Mouse (Mus musculus) CH12.LX (cell line): ENCODE results near the gene Ecel1. TPM values are rescaled to one million over a fixed set of nuclear protein-coding genes. Genes with fewer than 3 reads are reported as not detected.

Experiments
- DNase-seq: peaks from one replicate; pipeline ENCODE4 v3.0.0-alpha.2; 2013; ENCODE audit errors: extremely low read depth
- H3K27ac ChIP-seq: 2 replicates; pipeline ENCODE4 v1.5.1; 2012; ENCODE audit warnings: low read depth, mild to moderate bottlenecking, control low read depth, moderate library complexity; ENCODE audit not compliant: insufficient read depth
- H3K27me3 ChIP-seq: replicated peaks from 2 replicates; pipeline ENCODE3; 2012; ENCODE audit warnings: inconsistent platforms
- H3K36me3 ChIP-seq, 2 experiments: replicated peaks in 1 of 2; 2 replicates each; pipeline versions ENCODE3 to v1.6.1; 2012; ENCODE audit warnings: inconsistent platforms in 1 of 2, low read length in 1 of 2, mild to moderate bottlenecking in 1 of 2, mixed read lengths in 1 of 2, moderate library complexity in 1 of 2; ENCODE audit not compliant: control insufficient read depth in 1 of 2, insufficient read depth in 1 of 2
- H3K4me1 ChIP-seq, 2 experiments: 2 replicates each; pipeline ENCODE4 v1.6.1; 2012; ENCODE audit warnings: inconsistent platforms in 1 of 2, moderate library complexity in 1 of 2; ENCODE audit not compliant: insufficient read depth in 2 of 2, control insufficient read depth in 1 of 2
- H3K4me2 ChIP-seq: 2 replicates; pipeline ENCODE4 v1.6.1; 2012; ENCODE audit warnings: low read depth, mild to moderate bottlenecking, control low read depth; ENCODE audit not compliant: poor library complexity, insufficient read depth, severe bottlenecking
- H3K4me3 ChIP-seq, 3 experiments: fragments of 150-350 bp in 1 of 3; sonication (generic) in 1 of 3; replicated peaks in 1 of 3; 2 replicates each; pipeline versions ENCODE3 to v1.5.1; 2011 to 2012; ENCODE audit warnings: low read depth in 2 of 3, low read length in 2 of 3, mild to moderate bottlenecking in 2 of 3, moderate library complexity in 2 of 3, control low read depth in 1 of 3, improper control_type of control experiment in 1 of 3, inconsistent platforms in 1 of 3, mixed read lengths in 1 of 3; ENCODE audit not compliant: poor library complexity in 1 of 3
- H3K79me2 ChIP-seq: replicated peaks from 2 replicates; pipeline ENCODE4 v1.6.1; 2012; ENCODE audit warnings: mild to moderate bottlenecking, moderate library complexity; ENCODE audit not compliant: control insufficient read depth, poor library complexity, insufficient read depth, severe bottlenecking; ENCODE audit errors: extremely low read depth
- H3K9ac ChIP-seq: 2 replicates; pipeline ENCODE4 v1.6.1; 2012; ENCODE audit warnings: low read depth, mild to moderate bottlenecking, control low read depth, moderate library complexity; ENCODE audit not compliant: insufficient read depth
- H3K9me3 ChIP-seq: replicated peaks from 2 replicates; pipeline ENCODE3; 2012; ENCODE audit warnings: low read length, inconsistent platforms, mixed read lengths
- E2F4 ChIP-seq: IDR thresholded peaks from 2 replicates; pipeline ENCODE4 v1.6.1; 2011; ENCODE audit warnings: low read depth, low read length, improper control_type of control experiment; ENCODE audit not compliant: insufficient replicate concordance
- ETS1 ChIP-seq: conservative IDR thresholded peaks from 2 replicates; pipeline ENCODE4 v1.6.1; 2012; ENCODE audit warnings: low read depth, mild to moderate bottlenecking, inconsistent platforms, low read length, improper control_type of control experiment, moderate library complexity
- GABPA ChIP-seq: IDR thresholded peaks from 2 replicates; pipeline ENCODE4 v1.6.1; 2012; ENCODE audit warnings: low read depth, low read length, improper control_type of control experiment, inconsistent platforms; ENCODE audit not compliant: insufficient replicate concordance
- JUN ChIP-seq: IDR thresholded peaks from 2 replicates; pipeline ENCODE4 v1.6.1; 2011; ENCODE audit warnings: low read depth, mild to moderate bottlenecking, low read length, improper control_type of control experiment, moderate library complexity; ENCODE audit not compliant: insufficient read depth
- JUND ChIP-seq: conservative IDR thresholded peaks from 2 replicates; pipeline ENCODE4 v1.6.1; 2011; ENCODE audit warnings: low read depth, low read length, improper control_type of control experiment
- MAFK ChIP-seq: IDR thresholded peaks from 2 replicates; pipeline ENCODE4 v1.6.1; 2011; ENCODE audit warnings: low read length, improper control_type of control experiment; ENCODE audit not compliant: insufficient replicate concordance
- MYC ChIP-seq: IDR thresholded peaks from 2 replicates; pipeline ENCODE4 v1.6.1; 2011; ENCODE audit warnings: low read depth, mild to moderate bottlenecking, improper control_type of control experiment, low read length
- PAX5 ChIP-seq: IDR thresholded peaks from 2 replicates; pipeline ENCODE4 v1.6.1; 2012; ENCODE audit warnings: low read length, inconsistent platforms, mixed read lengths
- RCOR1 ChIP-seq: conservative IDR thresholded peaks from 2 replicates; pipeline ENCODE4 v1.6.1; 2012; ENCODE audit warnings: low read depth, mild to moderate bottlenecking, inconsistent platforms, low read length, improper control_type of control experiment
- SMC3 ChIP-seq: IDR thresholded peaks from 2 replicates; pipeline ENCODE4 v1.6.1; 2011; ENCODE audit warnings: low read depth, low read length, improper control_type of control experiment
- TCF12 ChIP-seq: IDR thresholded peaks from 2 replicates; pipeline ENCODE4 v1.6.1; 2014; ENCODE audit warnings: low read depth, mild to moderate bottlenecking, inconsistent platforms, low read length, improper control_type of control experiment
- ZC3H11A ChIP-seq: IDR thresholded peaks from 2 replicates; pipeline ENCODE4 v1.6.1; 2012; ENCODE audit warnings: low read depth, mild to moderate bottlenecking, inconsistent platforms, low read length, improper control_type of control experiment
- ZKSCAN1 ChIP-seq: IDR thresholded peaks from 2 replicates; pipeline ENCODE4 v1.6.1; 2012; ENCODE audit warnings: low read depth, inconsistent platforms, low read length, improper control_type of control experiment, borderline replicate concordance
- ZMIZ1 ChIP-seq: IDR thresholded peaks from 2 replicates; pipeline ENCODE4 v1.6.1; 2012; ENCODE audit warnings: low read depth, mild to moderate bottlenecking, inconsistent platforms, low read length, improper control_type of control experiment
- dilution Hi-C: fragments of 300-500 bp; cut with MboI; formaldehyde crosslinking; loops from 2 replicates; pipeline ENCODE4 v1.14.3; 2020; ENCODE audit warnings: low sequenced_read_pairs; ENCODE audit not compliant: extremely low pct_unique_long_range_greater_than_20kb, extremely low pct_ligation_motif_present
- in situ Hi-C: fragments of 300-500 bp; cut with MboI; formaldehyde crosslinking; loops from 3 replicates; pipeline ENCODE4 v1.14.3; 2019; ENCODE audit warnings: low sequenced_read_pairs, low pct_ligation_motif_present, low pct_unique_long_range_greater_than_20kb, mixed read lengths
- polyA plus RNA-seq: library from polyadenylated mRNA; unstranded; fragments of >175 nt; gene quantifications from 2 replicates; pipeline ENCODE4 v1.2.1, GENCODE M21; 2012; ENCODE audit warnings: low read depth; ENCODE audit not compliant: insufficient read length
- total RNA-seq, 2 experiments: library from RNA; depleted of rRNA; stranded (reverse); fragments of 300-350 nt in 1 of 2; fragments of >200 nt in 1 of 2; gene quantifications; 2 replicates each; pipeline ENCODE4 v1.2.3; 2012 to 2014

Gene Ecel1
- total and polyA plus RNA-seq, 3 experiments: not detected

GRCm38 (mm10) chr1:87143141-87143540, 13.2 kb downstream of the Ecel1 start:
- peaks cover 33% of the 10 kb centered on the region for H3K27me3 ChIP-seq
- dilution Hi-C loops: no loop called here
- no peak for TF ChIP-seq TCF12
- TF ChIP-seq ZKSCAN1: no peak
- TF ChIP-seq RCOR1: no peak
- TF ChIP-seq GABPA: no peak
- no peak for TF ChIP-seq ZC3H11A
- TF ChIP-seq, all 38 proteins: peak for 0

GRCm38 (mm10) chr1:87142456-87142855, 13.9 kb downstream of the Ecel1 start:
- no peak for DNase-seq
- Histone ChIP-seq H3K4me2 (no peak overlapping the region), H3K4me1 (peaks cover 3 to 16% of the 10 kb centered on the region in 2 experiments; a peak in 3 of 4 replicates), H3K9me3 (no peaks in the 10 kb centered on the region), H3K79me2 (no peaks in the 10 kb centered on the region), H3K4me3 (no peak overlapping the region), H3K27me3 (peaks cover 26% of the 10 kb centered on the region), H3K9ac (no peak overlapping the region), H3K36me3 (no peaks in the 10 kb centered on the region), H3K27ac (no peak overlapping the region)
- TF ChIP-seq MYC (no peak), ETS1 (0 out of 2 replicates have a peak, but pooled peaks have one; percentile 18)
- in situ Hi-C loops: no loop called here
- dilution Hi-C loops: no loop called here

More at GRCm38 (mm10) chr1:87143141-87143540, 13.2 kb downstream of the Ecel1 start:
- peaks cover 3 to 16% of the 10 kb centered on the region in 2 experiments; a peak in 3 of 4 replicates for H3K4me1 ChIP-seq
- in situ Hi-C loops: no loop called here
- no peaks in the 10 kb centered on the region for H3K9me3 ChIP-seq
- no peak for DNase-seq
- H3K27ac ChIP-seq: no peak overlapping the region
- H3K79me2 ChIP-seq: no peaks in the 10 kb centered on the region
- no peak overlapping the region for H3K4me3 ChIP-seq
- H3K36me3 ChIP-seq: no peaks in the 10 kb centered on the region
- H3K9ac ChIP-seq: no peak overlapping the region
- H3K4me2 ChIP-seq: no peak overlapping the region

GRCm38 (mm10) chr1:87141550-87141949, 14.8 kb downstream of the Ecel1 start:
- Histone ChIP-seq H3K36me3 (no peaks in the 10 kb centered on the region), H3K9ac (no peak overlapping the region), H3K79me2 (no peaks in the 10 kb centered on the region), H3K27ac (no peak overlapping the region), H3K27me3 (peaks cover 18% of the 10 kb centered on the region), H3K4me2 (no peak overlapping the region), H3K4me1 (peaks cover 3 to 16% of the 10 kb centered on the region in 2 experiments; a peak in 3 of 4 replicates), H3K4me3 (no peak overlapping the region), H3K9me3 (no peaks in the 10 kb centered on the region)
- no peak for DNase-seq
- dilution Hi-C loops (no loop called here), in situ Hi-C loops (no loop called here)
- no peak for TF ChIP-seq JUND
- TF ChIP-seq SMC3: no peak
- no peak for TF ChIP-seq MAFK
- no peak for TF ChIP-seq ZMIZ1
- no peak for TF ChIP-seq PAX5
- no peak for TF ChIP-seq E2F4
- no peak for TF ChIP-seq JUN
